Mouse (Mus musculus) mouse trophoblast stem cell (cell line): ENCODE results near the gene Camk2g.
"Not testable (repeated sequence)": the region's sequence is repeated elsewhere in the genome, so short reads cannot be mapped to it uniquely, and the experiment has no call there.

Source experiments
- in situ Hi-C, 2 experiments: fragments of 300-500 bp; cut with MseI, MboI; formaldehyde crosslinking; loops; 2 replicates in 1 of 2; 3 replicates in 1 of 2; pipeline ENCODE4 v1.15.1; 2025

Gene Camk2g

GRCm38 (mm10) chr14:20738511-20738910 lies 55.4 kb downstream of the Camk2g start:
- in situ Hi-C loops, result no loop called here

- in situ Hi-C loops, result no loop called here
These were observed 56.6 kb downstream of the Camk2g start for GRCm38 (mm10) chr14:20737306-20737705.

GRCm38 (mm10) chr14:20735892-20736390 lies 57.9 kb downstream of the Camk2g start:
- in situ Hi-C loops, result no loop called here

- in situ Hi-C loops, result no loop called here
These were observed 58.8 kb downstream of the Camk2g start for GRCm38 (mm10) chr14:20735052-20735451.

GRCm38 (mm10) chr14:20733952-20734774 lies 59.7 kb downstream of the Camk2g start, which contains the start of gene Ndst2:
TSS of gene Ndst2 (minus strand) at chr14:20734562.
- in situ Hi-C loops, result no loop called here

- in situ Hi-C loops, result no loop called here
These were observed 60.6 kb downstream of the Camk2g start for GRCm38 (mm10) chr14:20733041-20733951.

- in situ Hi-C loops, result no loop called here
These were observed 62.9 kb downstream of the Camk2g start for GRCm38 (mm10) chr14:20730853-20731602.

GRCm38 (mm10) chr14:20729871-20730270 lies 64.0 kb downstream of the Camk2g start:
- in situ Hi-C loops, result no loop called here

GRCm38 (mm10) chr14:20725660-20726339 lies 68.1 kb downstream of the Camk2g start:
- in situ Hi-C loops, result no loop called here

- in situ Hi-C loops, result no loop called here
These were observed 69.8 kb downstream of the Camk2g start for GRCm38 (mm10) chr14:20724043-20724442.

- in situ Hi-C loops, result no loop called here
These were observed 70.9 kb downstream of the Camk2g start for GRCm38 (mm10) chr14:20723006-20723405.

- in situ Hi-C loops, result no loop called here
These were observed 72.5 kb downstream of the Camk2g start for GRCm38 (mm10) chr14:20721371-20721770.

GRCm38 (mm10) chr14:20719767-20720166 lies 74.1 kb downstream of the Camk2g start:
- in situ Hi-C loops, result no loop called here

- in situ Hi-C loops, result no loop called here
These were observed 75.4 kb downstream of the Camk2g start for GRCm38 (mm10) chr14:20718443-20718842.

GRCm38 (mm10) chr14:20713832-20714231 lies 80.1 kb downstream of the Camk2g start:
- in situ Hi-C loops, result no loop called here

- in situ Hi-C loops, result no loop called here
These were observed 85.6 kb downstream of the Camk2g start for GRCm38 (mm10) chr14:20708239-20708638.

- in situ Hi-C loops, result no loop called here
These were observed 86.4 kb downstream of the Camk2g start, which contains the start of gene Zswim8 for GRCm38 (mm10) chr14:20707201-20708190. TSS of gene Zswim8 (plus strand) at chr14:20707552.

- in situ Hi-C loops, result not testable (repeated sequence)
These were observed 90.4 kb downstream of the Camk2g start for GRCm38 (mm10) chr14:20703461-20703860.

- in situ Hi-C loops, result no loop called here
These were observed 91.0 kb downstream of the Camk2g start, which contains the start of gene Chchd1 for GRCm38 (mm10) chr14:20702741-20703381. TSS of gene Chchd1 (plus strand) at chr14:20703006.
